In the genomic region with DNA sequence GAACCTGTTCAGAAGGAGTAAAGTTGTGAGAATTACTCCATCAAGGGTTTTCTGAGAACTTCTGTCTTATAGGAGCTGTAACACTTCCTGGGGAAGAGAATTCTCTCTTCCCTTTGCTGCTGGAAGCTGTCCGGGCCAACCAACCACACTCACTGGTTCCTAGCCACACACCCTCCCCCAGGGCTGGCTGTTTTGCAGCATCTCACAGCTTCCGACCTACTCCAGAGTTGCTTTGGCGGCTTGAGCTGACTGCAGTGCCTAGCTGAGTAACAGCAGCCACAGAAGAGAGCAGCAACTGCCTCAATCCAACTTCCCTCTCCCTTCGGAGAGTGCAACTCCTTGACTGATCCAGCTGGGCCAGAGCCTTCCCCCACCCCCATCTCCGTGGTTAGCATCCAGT, we compare ENCODE assay signal across 9 mouse cellular contexts.
DNase-seq lines count a peak whose midpoint lies in the region.
"Had no signal": no experiment of that assay in that cellular context is flagged by ENCODE, and none has a peak within 500 bp of the region (broad histone marks: within the 10 kb centered on the region; RNA-seq: fewer than 3 reads in every experiment).

No protein-coding gene starts in this region.

- DNase-seq in heart, adult 11 months: peak; percentile 80
- no peak for DNase-seq in heart, adult 9 months (ENCODE audit: low spot score in 2 of 2)
- DNase-seq in lung, postnatal 10 days: peak; percentile 14
- DNase-seq in lung, postnatal 25 days (ENCODE audit: low spot score): no peak
- DNase-seq in gastrocnemius, postnatal 25 days: peak; percentile 14
- DNase-seq in right cerebral cortex, postnatal 4 days: peak; percentile 6
- DNase-seq in ovary, postnatal 36 days (ENCODE audit: low spot score): no peak
- DNase-seq in T-cell, adult 2 months (ENCODE audit: low spot score): no peak
- DNase-seq: kidney, adult 8-10 months had no signal

Comparison
In these comparisons a context has a peak if more than half of its experiments do, and no peak if none do; other contexts are left out.
1. DNase-seq: peak in heart, adult 11 months (single experiment), lung, postnatal 10 days (single experiment), gastrocnemius, postnatal 25 days (single experiment) and right cerebral cortex, postnatal 4 days (single experiment); none in heart, adult 9 months (0 of 2), lung, postnatal 25 days (single experiment), ovary, postnatal 36 days (single experiment) and T-cell, adult 2 months (single experiment).